Mouse (Mus musculus) intestine, embryonic 14.5 days (tissue): Measurements from ENCODE around the gene Rhbdf1. TPM values are rescaled to one million over a fixed set of nuclear protein-coding genes. Genes with fewer than 3 reads are reported as not detected.
A peak's percentile ranks its signal among the peaks of the same experiment; 100 is the strongest.

ENCODE experiments used
- ATAC-seq: fragments of 200-750 bp; cut with Nextera tagmentation; replicated peaks from 2 replicates; pipeline ENCODE4 v1.8.0; 2017; ENCODE audit warnings: low read depth, moderate number of reproducible peaks, moderate TSS enrichment, moderate library complexity; ENCODE audit not compliant: low FRiP score, low TSS enrichment
- DNase-seq: peaks from one replicate; pipeline ENCODE4 v3.0.0-alpha.2; 2018; ENCODE audit warnings: low spot score
- H3K27ac ChIP-seq: fragments of 300-500 bp; sonication (generic); 2 replicates; pipeline ENCODE4 v1.5.1; 2014; ENCODE audit warnings: low read depth, mild to moderate bottlenecking, control low read depth
- H3K27me3 ChIP-seq: fragments of 300-500 bp; sonication (generic); replicated peaks from 2 replicates; pipeline ENCODE4 v1.6.1; 2014; ENCODE audit warnings: low read length, control low read depth; ENCODE audit not compliant: control insufficient read depth, insufficient read depth
- H3K36me3 ChIP-seq: fragments of 300-500 bp; sonication (generic); 2 replicates; pipeline ENCODE4 v1.6.1; 2014; ENCODE audit warnings: low read length, control low read depth; ENCODE audit not compliant: control insufficient read depth, insufficient read depth
- H3K4me1 ChIP-seq: fragments of 300-500 bp; sonication (generic); replicated peaks from 2 replicates; pipeline ENCODE4 v1.6.1; 2014; ENCODE audit warnings: low read length, control low read depth, mixed read lengths; ENCODE audit not compliant: control insufficient read depth, insufficient read depth
- H3K4me2 ChIP-seq: fragments of 300-500 bp; sonication (generic); 2 replicates; pipeline ENCODE4 v1.6.1; 2014; ENCODE audit warnings: low read length
- H3K4me3 ChIP-seq: fragments of 300-500 bp; sonication (generic); 2 replicates; pipeline ENCODE4 v1.5.1; 2014; ENCODE audit warnings: low read depth, low read length, control low read depth, mixed read lengths
- H3K9ac ChIP-seq: fragments of 300-500 bp; sonication (generic); 2 replicates; pipeline ENCODE4 v1.6.1; 2014; ENCODE audit warnings: mild to moderate bottlenecking, low read length
- H3K9me3 ChIP-seq: fragments of 300-500 bp; sonication (generic); 2 replicates; pipeline ENCODE4 v1.6.1; 2016; ENCODE audit warnings: low read length, control low read depth; ENCODE audit not compliant: control insufficient read depth
- WGBS: fragments of 180-500 bp; shearing (Covaris S2); extraction: QIAGEN DNeasy Blood & Tissue Kit; methylation state at CpG from one replicate; pipeline ENCODE4 v1.1.7; 2014; 5-methylcytosine and 5-hydroxymethylcytosine counted together
- polyA plus RNA-seq: library from polyadenylated mRNA; unstranded; fragments of >200 nt; fragmentation: Nextera tagmentation; extraction: Ambion mirVana; gene quantifications from 2 replicates; pipeline ENCODE4 v1.2.1, GENCODE M21; 2014

The Rhbdf1 gene
- polyA plus RNA-seq, 1 experiment from 2014 or later: 57.9 TPM

DNA sequence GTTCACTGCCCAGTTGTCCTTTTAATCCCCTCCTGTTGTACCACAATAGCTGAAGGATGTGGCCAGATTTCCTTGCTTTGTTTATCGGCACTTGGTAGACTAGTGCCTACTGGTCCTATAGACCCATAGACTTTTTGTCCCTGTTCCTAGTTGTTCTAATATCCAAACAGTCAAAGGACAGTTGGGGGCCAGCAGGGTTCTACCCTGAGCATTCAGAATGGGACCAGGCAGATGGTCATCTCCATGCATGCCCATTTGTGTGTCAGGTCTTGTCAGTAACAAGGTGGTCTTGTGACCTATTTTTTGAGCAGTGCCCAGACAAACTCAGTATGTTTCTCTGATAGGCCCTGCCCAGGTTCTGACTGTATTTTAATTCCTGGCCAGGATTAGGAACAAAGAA is 4.9 kb upstream of the Rhbdf1 start:
- Histone ChIP-seq H3K4me2 (peak overlapping the region; percentile 79), H3K36me3 (peaks cover 41% of the 10 kb centered on the region), H3K9ac (peak overlapping the region; percentile 71), H3K4me3 (peak overlapping the region; percentile 64), H3K27ac (peak overlapping the region; percentile 93), H3K9me3 (no peaks in the 10 kb centered on the region), H3K4me1 (peaks cover 35% of the 10 kb centered on the region), H3K27me3 (no peaks in the 10 kb centered on the region)
- ATAC-seq: no peak
- DNase-seq: no peak
- 43% methylated on average over 1 of the region's 1 CpGs for WGBS

DNA sequence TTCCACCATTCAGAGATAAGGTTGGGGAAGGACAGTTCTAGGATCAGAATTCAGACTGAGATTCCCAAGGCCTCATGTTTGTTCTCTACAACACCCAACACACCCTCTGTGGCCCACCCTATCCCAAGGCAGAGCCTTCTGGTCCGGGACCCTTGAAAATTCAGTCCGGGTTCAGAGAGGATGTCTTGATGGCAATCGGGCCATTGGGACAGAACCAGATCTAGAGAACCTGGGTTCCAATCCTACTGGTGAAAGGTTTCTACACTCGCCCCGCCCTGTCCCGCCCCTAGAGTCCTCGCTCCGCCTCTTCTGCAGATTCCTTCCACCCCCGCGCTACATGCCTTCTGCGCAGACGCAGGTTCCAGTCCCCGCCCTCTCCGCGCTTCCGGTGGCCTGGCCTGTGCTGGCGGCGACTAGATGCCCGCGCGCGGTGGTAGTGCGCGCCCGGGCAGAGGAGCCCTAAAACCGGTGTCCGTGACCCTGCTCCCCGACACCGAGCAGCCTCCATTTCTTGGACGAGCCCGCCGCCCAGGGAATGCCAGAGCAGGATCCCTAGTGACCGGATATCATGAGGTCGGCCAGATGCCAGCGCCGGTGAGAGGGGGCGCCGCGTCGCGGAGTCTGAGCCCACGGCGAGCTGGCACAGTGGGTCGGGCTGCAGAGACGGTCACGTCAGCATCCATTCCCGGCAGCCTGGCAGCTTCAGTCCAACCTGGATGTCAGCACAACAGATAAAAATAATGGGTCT is 4.2 kb upstream of the Rhbdf1 start, which contains the start of gene Mpg:
Mpg (plus strand) TSS at position 382 of the 748 bp plus-strand sequence.
- Histone ChIP-seq H3K4me3 (peak within 1 kb of the TSS; percentile 64), H3K27ac (peak within 1 kb of the TSS; percentile 93), H3K4me2 (peak within 1 kb of the TSS; percentile 79), H3K4me1 (peaks cover 35% of the 10 kb centered on the region), H3K9ac (peak within 1 kb of the TSS; percentile 71), H3K9me3 (no peaks in the 10 kb centered on the region), H3K27me3 (no peaks in the 10 kb centered on the region), H3K36me3 (peaks cover 33% of the 10 kb centered on the region)
- ATAC-seq (peak; percentile 64), DNase-seq (peak; percentile 89)
- 3% methylated on average over 47 of the region's 47 CpGs for WGBS

DNA sequence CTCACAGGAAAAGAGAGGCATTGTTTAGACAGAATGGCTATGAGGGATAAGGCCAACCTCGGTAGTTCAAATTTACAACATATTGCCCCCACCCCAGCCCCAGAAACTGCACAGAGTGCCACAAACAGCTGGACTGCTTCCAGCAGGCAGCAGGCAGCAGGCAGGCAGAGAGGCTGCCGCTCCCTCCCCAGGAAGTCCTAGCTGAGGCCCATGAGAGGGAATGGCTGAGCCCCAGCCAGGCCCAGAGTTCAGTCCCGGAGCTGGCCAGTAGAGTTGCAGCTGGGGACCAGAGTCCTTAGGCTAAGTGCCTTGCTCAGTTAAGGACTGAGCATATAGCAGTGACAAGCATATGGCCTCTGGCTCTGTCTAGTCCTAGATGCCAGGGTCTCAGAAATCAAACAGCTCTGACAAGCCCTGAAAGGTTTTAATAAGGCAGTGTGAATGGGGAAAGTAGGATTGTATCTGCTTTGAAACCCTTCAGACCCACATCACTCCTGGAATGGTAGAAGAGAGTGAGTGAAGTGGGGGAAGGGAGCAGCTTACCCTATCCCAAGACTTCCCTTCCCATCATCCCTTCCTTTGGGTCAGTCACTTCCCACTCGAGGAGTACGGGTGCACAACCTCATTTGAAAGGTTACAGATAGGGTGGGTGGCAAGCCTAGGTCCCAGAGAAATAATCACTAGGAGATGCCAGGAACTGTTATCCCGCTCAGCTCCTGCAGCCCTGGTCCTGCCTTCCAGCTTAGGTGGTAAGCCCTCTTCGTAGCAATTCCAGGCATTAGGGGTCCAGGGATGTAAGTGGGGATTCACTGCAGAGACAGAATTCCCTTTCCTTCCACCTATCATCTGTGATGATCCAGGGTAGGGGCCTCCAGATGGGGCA is 3.4 kb upstream of the Rhbdf1 start:
- H3K27ac ChIP-seq: peak overlapping the region; percentile 93
- no peak overlapping the region for H3K4me3 ChIP-seq
- H3K9ac ChIP-seq: no peak overlapping the region
- H3K4me2 ChIP-seq: peak overlapping the region; percentile 22; the same call in 1 of the 2 replicates
- H3K27me3 ChIP-seq: no peaks in the 10 kb centered on the region
- 42% methylated on average over 7 of the region's 7 CpGs for WGBS
- peaks cover 41% of the 10 kb centered on the region for H3K4me1 ChIP-seq
- peak; percentile 64 for DNase-seq
- no peaks in the 10 kb centered on the region for H3K9me3 ChIP-seq
- no peak for ATAC-seq
- H3K36me3 ChIP-seq: peaks cover 25% of the 10 kb centered on the region

DNA sequence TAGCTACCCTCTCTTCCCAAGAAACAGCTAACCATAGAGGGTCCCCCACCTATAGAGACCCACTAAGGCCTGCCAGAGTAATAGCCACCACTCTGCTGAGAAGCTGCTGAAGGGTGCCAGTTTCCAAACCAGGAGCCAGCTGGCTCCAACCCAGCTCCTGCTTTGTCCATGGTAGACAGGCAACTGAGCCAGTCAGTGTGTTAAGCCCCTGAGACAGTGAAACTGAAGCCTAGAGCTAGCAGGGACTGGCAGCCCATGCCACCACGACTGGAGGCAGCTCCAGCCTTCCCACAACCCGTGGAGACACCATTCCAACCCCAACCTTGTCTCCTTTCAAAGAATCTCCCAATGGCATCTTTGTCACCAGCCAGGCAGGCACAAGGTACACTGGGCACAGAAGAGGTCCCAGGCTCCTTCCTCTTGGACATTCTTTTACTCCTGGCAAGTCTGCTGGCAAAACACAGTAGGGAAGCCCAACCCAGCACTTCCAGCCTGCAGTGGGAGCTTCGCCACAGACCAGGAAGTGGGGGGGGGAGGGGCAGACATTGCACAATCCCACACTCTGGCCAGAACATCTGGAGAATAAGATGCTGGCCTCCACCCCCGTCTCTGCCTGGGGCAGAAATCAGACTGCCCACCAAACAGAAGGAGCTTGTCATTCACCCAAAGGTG is 2.5 kb upstream of the Rhbdf1 start:
- peak overlapping the region; percentile 22; the same call in 1 of the 2 replicates for H3K4me2 ChIP-seq
- H3K9ac ChIP-seq: no peak overlapping the region
- ATAC-seq (no peak), DNase-seq (peak; percentile 78)
- H3K27me3 ChIP-seq: no peaks in the 10 kb centered on the region
- 19% methylated on average over 4 of the region's 4 CpGs for WGBS
- H3K9me3 ChIP-seq: no peaks in the 10 kb centered on the region
- H3K4me3 ChIP-seq: no peak overlapping the region
- H3K27ac ChIP-seq: peak overlapping the region; percentile 93
- H3K36me3 ChIP-seq: peaks cover 16% of the 10 kb centered on the region
- H3K4me1 ChIP-seq: peaks cover 46% of the 10 kb centered on the region

DNA sequence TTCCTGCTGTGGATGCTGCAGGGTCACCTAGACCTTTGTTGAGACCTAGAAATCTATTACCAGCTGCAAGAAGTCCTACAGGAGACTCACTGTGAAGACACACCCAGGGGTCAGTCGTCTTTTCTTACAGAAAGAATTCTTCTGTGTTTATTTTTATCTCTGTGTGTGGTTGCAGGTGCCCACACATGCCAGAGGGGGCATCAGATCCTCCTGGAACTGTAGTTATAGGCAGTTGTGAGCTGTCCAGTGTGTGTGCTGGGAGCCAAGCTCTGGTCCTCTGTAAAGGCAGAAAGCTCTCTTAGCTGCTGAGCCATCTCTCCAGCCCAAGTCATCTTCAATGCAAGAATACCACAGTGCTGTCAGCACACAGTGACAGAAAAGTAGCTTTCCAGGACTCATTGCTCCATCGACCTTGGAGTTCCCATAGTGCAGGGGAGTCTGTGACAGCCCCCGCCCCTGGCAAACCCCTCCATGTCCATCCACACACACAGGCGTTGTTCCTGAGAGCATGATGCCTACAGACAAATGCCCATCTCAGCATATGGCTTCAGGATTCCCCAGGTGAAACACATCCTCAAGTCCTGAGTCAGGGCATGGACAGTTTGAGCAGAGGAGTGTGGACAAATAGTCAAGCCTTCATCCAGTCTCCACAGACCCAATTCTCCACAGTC is 1.3 kb upstream of the Rhbdf1 start:
- Histone ChIP-seq H3K27ac (peak overlapping the region; percentile 98; the same call in 1 of the 2 replicates), H3K4me2 (peak overlapping the region; percentile 74; the same call in 1 of the 2 replicates), H3K4me3 (no peak overlapping the region), H3K9me3 (no peaks in the 10 kb centered on the region), H3K27me3 (no peaks in the 10 kb centered on the region), H3K4me1 (peaks cover 56% of the 10 kb centered on the region), H3K36me3 (0 out of 2 replicates have a peak, but pooled peaks cover 13% of the 10 kb centered on the region), H3K9ac (no peak overlapping the region)
- DNase-seq (no peak), ATAC-seq (no peak)
- 74% methylated on average over 4 of the region's 4 CpGs for whole genome bisulfite sequencing

DNA sequence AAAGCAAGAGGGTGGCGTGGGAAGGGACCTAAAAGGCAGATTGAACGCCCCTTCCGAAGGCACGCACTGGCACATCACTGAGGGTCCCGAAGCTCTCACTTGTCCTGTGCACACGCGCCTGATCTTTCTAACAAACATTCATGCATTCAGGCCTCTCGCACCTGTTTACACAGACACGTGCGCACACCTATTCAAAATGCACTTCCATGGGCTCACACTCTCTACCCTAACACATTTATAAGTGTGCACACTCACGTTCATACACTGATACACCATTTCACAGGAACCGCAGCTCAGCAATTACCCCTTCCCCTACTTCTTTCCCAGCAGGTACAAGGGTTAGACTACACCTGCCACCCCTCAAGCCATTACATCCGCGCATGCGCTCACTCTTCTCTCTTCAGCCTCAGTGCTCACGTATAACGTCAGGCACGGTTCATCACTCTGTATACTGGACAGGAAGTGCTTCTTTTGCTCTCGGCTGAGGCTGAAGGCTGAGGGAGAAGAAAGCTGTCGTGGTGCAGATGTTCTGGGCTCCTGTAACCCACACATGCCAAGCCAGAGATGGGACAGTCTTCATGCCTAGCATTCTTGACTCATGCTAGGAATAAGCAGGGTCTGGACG is 582 bp upstream of the Rhbdf1 start:
- H3K9me3 ChIP-seq: no peaks in the 10 kb centered on the region
- no peak for ATAC-seq
- H3K4me1 ChIP-seq: peaks cover 57% of the 10 kb centered on the region
- H3K9ac ChIP-seq: peak overlapping the region; percentile 97
- peak; percentile 74 for DNase-seq
- H3K4me2 ChIP-seq: peak overlapping the region; percentile 74
- 5% methylated on average over 21 of the region's 21 CpGs for WGBS
- H3K27ac ChIP-seq: peak overlapping the region; percentile 98
- H3K27me3 ChIP-seq: no peaks in the 10 kb centered on the region
- 0 out of 2 replicates have a peak, but pooled peaks cover 7% of the 10 kb centered on the region for H3K36me3 ChIP-seq
- H3K4me3 ChIP-seq: peak overlapping the region; percentile 88

DNA sequence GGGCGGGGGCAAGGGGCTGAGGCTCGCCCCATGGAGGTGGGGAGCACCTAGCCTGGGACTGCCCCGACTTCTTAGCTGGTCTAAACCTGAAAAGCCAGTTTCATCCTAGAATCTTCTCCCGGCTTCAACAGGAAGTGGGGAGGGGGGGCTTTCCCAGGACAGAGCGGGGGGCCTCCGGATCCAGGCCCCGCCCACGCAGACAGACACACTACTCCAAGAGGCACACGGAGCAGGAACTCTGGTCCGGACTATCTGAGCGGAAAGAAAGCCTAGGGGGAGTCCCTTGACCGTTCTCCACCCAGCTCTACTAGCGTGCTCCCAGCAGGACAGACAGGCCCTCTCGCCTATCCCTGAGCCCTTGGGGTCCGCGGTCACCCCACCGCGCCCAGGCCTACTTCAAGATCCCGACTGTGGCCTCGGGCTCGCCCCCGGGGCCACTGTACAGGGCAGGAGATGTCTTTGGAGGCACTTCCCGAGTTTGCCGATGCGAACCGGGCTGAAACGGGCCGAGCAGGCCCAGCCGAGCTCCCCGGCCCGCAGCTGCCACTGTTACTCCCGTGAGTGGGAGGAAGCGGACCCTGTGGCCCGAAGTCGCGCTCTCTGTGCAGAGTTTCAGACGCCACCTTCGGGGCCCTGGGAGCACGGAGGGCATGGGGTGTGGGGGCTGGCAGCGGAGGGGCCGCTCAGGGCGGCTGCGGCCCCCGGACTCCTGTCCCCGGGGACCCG is 712 bp downstream of the Rhbdf1 start:
- whole genome bisulfite sequencing: under 1% methylated on average over 46 of the region's 46 CpGs
- Histone ChIP-seq H3K4me2 (peak overlapping the region; percentile 74), H3K36me3 (0 out of 2 replicates have a peak, but pooled peaks cover 7% of the 10 kb centered on the region), H3K9me3 (no peaks in the 10 kb centered on the region), H3K4me3 (peak overlapping the region; percentile 88), H3K27me3 (no peaks in the 10 kb centered on the region), H3K4me1 (peaks cover 54% of the 10 kb centered on the region), H3K27ac (peak overlapping the region; percentile 98), H3K9ac (peak overlapping the region; percentile 97)
- DNase-seq: peak; percentile 89
- peak; percentile 79 for ATAC-seq
